Mouse (Mus musculus) spleen, postnatal 4 days (tissue): Measurements from ENCODE around the gene Grap2.

Source experiments
- DNase-seq, 2 experiments: peaks; one replicate each; pipeline ENCODE4 v3.0.0; 2022; ENCODE audit warnings: low spot score in 2 of 2

Gene Grap2

DNA sequence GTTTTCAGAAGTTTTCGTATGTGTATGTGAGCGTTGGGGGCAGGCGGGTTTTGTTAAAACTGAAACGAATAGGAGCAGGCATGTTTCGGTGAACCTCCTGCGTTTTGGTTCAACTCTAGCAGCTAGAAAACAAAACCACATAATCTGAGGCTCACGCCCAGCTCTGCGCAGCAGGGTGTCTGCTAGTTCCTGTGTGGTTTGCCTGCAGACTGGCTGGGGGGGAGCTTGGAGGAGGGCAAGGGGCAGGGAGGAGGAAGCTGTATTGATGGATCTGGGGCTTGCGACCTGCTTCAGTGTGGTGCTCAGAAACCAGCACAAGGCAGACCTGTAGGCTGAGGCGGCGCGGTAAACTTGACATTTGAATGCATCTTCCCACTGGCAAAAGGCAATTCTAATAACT, at the start of gene Grap2:
Grap2 (plus strand) TSS at position 304 of the 400 bp plus-strand sequence.
- DNase-seq: peak; percentile 55 to 76

DNA sequence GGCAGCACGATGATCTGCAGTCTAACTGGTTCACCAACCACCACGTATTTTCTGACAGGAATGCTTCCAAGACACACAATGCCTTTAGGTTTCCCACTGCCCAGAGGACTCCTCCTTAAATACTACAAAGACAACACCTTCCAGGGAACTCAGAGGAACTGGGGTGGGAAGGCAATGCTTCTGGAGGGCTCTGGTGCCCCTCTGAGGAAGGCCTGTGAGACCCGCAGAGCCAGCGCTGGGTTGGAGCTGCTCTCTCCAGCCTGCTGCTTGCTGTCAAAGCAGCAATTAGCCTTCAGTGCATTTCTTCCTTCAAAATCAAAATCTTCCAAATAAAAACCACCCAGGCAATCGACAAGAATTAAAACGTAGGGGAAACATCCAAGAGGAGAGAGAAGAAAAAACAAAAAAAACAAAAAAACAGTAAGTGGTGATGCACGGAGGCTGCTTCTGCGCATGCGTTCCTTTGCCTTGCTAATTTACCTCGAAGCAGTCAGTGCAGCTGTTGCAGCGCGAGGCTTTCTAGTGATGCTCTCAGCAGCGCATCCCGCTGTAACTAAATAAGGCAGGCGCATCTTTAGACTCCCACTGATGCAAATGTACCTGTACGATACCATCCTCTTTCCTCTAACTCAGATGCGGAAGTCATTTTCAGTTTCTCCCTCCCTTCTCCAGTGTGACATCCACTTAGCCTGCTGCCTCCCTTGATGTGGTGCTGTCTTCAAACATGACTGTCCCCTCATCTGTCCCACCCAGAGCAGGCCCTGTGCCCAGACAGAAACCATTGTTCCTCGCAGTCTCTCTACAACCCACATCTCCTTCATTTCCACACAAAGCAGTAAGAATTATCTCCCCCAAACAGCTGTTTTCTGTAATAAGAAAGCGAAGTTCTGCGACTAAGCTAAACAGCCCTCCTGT, 42.2 kb upstream of the Grap2 start:
- DNase-seq: no peak

DNA sequence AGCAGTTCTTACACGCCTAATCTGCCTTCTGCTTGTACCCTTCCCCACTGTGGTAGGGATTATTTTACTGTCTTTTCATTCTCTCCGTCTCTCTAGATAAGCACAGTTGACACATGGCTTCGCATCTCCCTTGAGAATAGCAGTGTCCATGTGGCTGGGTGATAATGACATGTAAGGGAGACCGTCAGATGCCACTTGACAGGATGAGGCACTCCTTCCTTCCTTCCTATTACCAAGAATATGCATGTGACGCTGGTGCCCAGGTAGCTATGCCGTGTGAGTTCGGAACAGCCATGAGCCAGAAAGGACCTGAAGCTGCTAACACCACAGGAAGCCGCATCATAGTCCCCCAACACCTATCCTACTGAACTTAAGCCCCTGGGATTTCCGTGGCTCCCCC, 41.4 kb upstream of the Grap2 start:
- no peak for DNase-seq

DNA sequence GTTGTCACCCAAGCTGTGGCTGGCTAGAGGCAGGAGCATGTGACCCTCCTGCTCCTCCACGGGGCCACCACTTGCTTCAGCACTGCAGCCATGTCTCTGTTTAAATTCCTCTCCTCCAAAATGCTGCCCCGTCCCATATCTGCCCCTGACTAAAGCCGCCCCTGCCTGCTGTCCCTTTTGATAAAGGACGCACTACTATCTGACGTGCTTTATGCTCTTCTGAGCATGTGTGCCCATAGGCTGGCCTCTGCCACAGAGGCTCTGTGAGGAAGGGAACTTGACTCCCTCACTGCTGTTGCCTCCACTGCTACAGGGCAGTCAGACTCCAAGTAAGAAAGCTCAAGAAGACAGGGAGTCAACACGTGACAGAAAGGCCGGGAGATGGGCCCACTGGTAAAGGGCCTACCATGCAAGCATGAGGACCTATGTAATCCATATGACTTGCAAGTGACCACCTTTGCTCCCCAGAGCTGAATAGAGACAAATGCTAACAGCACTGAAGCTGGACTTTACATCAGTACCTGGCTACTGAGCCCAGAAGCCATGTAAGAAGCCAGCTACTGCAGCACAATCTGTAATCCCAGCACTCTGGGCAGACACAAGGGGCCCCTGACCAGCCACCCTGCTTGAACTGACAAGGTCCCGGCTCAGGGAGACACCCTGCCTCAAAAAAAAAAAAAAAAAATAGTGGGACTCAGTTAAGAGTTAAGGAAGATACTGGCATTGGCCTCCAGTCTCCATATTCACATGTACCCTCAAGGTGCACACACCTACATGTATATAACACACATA, 39.9 kb upstream of the Grap2 start:
- DNase-seq: peak in 1 of 2 experiments; percentile 25

DNA sequence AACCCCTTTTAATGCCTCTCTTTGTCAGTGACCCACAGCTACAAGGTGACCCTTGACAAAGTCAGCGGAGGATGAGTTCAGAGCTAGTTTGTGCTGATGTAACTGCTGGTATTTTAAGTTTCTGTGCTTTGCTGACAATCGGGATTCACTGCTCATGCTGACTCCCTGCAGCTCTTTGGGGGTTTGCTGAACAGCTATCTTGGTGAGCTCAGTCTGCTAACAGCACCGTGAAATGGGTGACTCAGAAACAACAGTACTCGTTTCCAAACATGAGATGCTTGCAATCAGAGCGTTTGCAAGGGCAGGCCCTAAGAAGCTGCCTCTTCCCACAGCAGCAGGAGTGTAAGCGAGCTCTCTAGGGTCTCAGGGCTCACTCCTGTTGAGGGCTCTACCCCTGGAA, 39.1 kb upstream of the Grap2 start:
- no peak for DNase-seq

DNA sequence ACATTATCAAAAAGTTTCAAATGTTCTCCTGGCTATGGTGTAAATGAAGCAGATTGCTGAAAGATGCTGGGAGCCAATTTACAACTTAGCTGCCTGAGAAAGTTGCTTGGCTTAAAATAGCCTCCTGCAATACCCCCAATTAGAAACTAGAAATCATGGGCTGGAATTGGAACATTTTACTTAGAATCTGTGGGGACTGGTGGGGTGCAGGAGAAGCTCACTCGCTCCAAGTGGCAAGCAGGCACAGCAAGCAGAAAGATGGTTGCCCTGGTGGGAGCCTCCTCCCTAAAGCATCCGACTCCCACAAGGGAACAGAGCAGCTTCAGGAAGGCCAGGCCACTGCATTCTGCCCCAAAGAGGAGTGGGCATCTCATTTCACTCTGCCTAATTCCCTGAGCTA, 36.3 kb upstream of the Grap2 start:
- no peak for DNase-seq

DNA sequence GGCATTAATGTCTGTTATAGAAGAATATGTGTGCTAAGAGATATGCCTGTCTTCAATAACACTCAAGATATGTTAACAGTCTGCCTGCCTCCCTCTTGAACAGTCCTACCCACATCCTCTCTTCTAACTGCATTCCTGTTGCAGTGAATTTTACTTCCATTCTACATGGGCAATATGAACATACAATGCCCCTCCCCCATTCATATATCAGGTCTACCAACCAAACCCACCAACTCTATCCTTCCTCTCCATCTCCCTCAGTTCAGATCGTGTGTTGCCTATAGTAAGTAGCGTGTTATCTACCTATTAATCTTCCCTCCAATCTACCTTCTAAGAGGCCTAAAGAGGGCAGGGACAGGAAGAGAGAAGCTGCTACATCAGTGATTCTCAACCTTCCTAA, 34.3 kb upstream of the Grap2 start:
- DNase-seq: no peak

DNA sequence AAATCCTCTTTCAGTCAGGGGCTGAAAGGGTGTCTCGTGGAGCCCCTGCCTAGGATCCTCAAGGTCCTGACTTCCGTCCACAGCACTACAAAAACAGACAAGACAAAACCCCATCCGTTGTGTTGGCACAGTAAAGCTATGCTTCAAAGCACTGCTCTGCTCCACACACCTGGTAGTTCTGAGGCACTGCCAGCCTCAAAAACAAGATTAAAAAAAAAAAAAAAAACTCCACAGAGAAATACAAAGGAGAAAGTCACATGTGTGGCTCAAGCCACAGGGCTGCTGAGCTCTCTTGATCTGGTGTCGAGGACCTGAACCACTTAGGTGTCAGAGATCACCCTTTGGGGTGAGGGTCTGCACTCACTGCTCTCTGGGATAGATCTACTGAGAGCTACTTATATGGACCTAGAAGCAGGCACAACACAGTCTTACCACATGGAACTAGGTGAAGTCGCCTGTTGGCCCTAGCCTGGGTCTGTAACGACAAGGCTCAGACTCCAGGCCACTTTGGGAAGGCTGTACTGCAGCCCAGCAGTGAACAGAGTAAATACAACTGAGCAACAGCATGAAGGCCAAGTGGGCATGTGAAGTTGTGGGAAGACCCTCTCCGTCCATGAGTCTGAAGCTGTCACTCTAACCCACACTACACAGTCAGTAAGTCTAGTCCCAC, 33.6 kb upstream of the Grap2 start:
- DNase-seq: no peak

DNA sequence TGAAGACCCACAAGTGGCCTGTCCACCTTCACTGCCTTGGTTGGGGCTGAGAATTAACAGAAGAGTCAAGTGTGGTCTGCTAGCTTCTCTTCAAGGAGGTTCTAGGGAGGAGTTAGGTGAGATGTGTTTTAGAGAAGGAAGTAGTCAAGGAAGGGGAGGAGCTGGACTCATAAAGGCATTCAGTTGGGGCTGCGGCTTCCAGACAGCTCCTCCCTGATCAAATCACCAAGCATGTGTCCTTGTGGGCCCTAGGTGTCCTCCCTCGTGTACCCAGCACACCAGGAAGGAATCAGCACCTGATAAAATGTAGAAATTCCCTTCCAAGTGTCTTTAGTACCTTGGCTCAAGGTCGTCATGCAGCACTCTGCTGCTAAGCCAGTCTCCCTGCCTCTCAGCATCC, 28.3 kb upstream of the Grap2 start:
- no peak for DNase-seq

DNA sequence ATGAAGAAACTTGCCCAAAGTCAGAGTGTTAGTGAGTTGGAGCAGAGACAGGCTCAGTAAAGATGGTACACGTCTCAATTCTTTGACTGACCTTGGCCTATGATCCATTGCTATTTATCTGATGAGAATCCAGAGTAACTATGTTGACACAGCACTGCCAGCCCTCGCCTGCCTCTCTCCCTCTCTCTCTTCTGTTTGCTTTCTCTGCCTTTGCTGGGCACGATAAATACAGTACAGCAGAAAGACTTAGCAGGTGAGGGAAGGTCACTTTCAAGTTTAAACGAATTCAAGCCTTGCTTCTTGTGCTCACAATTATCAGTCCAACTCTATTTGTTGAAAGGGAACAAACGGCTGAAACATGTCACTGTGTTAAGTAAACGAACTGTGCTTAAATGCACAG, 27.0 kb upstream of the Grap2 start:
- DNase-seq: no peak

DNA sequence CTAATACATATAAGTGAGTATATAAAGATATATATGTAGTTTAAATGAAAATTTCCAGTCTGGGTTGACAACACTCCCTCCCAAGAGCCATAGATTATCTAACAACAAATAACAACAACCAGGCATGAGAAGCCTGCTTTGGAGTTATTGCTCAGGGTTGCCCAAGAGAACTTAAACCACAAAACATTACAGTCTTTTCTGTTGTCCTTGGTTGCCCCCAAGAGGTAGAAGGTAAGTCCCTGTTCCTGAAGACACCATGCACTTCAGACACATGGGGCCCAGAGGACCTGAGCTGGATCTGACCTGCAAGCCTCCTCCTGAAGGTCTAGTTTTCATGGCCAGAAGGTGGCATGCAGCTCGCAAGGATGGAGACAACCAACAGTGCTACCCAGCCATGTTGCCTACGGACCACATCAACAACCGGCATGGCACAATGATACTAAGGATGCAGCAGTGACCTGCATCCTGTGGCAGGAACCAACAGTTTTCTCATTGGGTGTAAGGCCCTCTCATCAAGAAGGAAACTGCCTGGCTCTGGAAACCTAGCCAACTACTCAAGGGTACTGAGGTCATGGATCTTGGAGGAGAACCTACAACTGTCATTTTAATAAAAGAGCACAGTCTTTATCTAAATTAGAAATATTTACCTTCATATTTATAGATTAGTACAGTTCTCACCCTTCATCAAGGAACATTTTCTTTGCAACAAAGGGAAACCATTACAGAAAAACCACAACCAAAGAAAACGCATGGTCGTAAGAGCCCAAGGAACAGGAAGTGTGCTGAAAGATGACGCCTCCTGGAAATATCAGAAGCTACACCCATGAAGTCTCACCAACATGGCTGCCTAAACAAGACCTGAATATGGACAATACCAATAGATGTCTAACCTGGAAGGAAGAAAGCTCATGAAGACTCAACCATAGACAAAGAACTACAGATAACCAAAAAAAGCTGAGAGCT, 17.3 kb upstream of the Grap2 start:
- DNase-seq: no peak

DNA sequence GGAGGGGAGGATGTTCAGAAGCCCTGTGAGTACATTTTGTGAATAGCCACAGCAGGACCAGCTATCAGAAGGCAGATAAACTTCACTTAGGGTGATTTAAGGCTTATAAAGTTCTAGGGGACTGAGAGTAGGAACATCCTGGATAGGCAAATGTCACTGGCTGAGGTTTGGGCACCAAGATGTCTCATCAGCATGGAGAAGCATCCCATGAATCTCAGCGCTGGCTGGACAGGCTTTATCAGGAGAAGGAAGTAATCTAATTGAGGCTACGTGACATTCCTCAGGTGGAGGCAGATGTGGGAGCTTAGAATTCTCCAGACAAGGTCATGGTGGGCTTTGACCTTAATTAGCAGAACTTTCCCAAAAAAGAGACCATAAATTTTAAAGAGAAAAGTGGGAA, 16.4 kb upstream of the Grap2 start:
- DNase-seq: no peak

DNA sequence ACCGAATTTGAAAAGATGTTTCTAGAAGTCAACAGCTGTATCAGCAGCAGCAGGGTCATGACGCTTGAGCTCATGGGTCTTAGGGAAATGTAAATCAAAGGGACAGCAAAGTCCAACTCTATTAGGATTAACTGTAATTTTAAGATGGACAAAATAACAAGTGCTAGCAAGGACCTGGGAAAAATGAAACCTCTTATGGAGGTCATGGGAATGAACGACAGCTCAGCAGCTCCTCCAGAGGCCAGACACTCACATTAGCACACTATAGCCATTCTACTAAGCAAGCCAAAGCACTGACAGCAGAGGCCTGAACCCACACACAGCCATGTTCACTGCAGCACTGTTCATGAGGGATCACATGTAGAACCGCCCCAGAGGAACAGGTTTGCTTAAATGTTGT, 14.6 kb upstream of the Grap2 start:
- no peak for DNase-seq

DNA sequence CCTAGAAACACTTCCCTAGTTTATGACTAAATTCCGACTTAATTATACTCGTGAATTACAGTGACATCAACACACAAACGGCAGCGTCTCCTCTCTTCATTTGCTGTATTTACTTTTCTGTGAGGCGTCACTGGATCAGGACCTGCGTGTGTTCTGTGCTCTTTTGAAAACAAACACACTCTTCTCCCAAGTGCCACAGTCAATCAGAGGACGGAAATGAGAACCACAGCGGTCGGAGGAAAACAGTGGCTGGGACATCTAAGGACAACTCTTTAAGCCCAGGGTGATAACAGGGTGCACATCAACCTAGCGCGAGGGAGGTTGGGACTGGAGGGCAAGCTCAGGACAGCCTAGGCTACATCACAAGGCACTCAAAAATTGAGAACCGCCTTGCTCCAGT, 12.9 kb upstream of the Grap2 start:
- DNase-seq: no peak

DNA sequence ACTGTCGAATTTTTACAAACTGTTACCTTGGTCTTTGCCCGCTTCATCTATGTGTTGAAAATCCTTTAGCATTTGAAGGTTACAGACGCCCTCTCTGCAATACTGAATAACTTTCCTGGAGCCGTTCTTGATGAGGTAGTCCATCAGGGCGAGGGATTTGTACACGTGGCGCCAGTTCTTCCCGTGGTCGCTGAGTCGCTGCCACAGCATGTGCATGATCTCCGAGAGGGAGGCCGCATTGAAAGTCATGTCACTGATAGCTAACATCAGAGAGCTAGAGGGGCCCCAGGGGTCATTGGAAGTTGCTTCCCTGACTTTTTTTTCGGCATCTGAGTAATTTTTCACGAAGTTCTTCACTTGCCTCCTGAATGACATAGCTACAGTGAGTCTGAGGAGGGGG, 12.4 kb upstream of the Grap2 start:
- DNase-seq: no peak

DNA sequence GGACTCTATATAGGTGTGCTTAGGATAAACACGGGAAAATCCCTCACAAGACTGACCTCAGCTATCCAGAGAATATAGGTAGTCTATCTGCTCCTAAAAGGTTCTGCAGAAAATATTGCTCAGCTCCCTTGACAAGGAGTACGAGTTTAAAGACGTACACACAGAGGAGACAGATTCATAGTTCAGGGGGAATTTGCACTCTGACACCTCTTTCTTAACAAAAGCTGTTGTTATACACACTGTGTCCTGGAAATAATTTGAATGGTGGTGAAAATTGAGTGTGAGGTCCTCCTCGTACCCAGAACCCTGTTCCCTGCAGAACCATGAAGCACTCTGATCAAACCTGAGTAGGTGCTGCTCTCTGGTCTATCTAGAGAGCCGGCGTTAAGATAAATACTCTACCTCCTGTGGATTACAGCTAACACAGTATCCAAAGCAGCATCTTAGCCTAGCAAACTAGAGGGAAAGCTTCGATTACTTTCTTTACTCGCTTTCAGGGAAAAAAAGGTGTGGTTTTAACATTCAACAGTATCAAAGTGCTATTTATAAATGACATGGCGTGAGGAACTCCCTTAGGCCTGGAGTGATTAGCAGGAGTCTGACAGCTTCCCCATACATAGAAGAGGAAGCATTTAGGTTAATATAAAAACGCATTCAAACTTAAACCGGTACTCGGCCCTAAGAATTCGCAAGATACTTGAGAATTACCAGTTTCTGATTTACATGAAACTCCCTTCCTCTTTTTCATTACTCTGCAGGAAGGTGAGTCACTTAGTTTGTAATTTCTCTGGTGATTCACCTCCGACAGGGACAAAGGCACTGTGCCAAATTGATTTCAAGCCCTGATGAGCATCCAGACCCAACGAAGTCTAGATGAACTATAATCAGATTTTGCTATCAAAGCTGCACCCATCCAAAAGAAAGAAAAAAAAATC, 11.5 kb upstream of the Grap2 start:
- DNase-seq: no peak

DNA sequence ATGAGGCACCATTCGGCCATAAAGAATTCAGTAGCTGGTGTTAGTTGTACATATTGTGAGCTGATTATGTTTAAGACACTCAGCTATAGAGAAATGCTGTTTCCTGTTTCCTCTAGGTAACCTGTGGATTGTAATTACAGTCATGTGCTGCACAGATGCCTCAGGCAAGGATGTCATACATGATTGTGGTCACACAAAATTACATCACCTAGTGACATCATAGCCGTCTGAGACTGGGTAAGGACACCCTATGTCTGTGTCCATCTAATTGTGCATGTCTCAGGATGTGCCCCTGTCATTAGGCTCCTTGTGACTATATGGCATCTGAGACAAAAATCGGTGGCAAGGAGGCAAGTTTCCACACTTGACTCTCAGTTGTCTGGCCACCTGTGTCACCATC, 9.9 kb upstream of the Grap2 start:
- no peak for DNase-seq

DNA sequence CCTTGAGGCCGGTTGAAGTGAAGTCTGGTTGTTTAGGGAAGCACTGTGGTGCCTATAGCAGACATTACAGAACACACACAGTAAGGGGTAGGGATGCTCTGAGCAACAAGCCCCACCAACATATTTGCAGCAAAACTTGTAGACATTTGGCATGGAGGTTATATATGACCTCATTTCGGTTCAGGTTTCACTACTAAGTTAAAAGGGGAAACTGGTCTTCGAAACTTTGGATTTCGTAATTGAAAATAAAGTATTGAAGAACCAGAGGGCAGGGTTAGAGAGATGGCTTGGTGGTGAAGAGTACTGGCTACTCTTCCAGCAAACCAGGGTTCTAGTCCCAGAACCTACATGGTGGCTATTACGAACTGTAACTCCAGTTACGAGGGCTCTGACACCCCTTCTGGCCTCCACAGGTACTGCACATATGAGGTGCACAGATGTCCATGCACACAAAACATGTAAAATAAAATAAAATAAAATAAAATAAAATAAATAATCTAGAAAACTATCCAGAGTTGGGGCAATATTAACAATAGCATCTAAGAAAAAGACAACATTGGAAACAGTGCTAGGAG, 8.7 kb upstream of the Grap2 start:
- DNase-seq: no peak

DNA sequence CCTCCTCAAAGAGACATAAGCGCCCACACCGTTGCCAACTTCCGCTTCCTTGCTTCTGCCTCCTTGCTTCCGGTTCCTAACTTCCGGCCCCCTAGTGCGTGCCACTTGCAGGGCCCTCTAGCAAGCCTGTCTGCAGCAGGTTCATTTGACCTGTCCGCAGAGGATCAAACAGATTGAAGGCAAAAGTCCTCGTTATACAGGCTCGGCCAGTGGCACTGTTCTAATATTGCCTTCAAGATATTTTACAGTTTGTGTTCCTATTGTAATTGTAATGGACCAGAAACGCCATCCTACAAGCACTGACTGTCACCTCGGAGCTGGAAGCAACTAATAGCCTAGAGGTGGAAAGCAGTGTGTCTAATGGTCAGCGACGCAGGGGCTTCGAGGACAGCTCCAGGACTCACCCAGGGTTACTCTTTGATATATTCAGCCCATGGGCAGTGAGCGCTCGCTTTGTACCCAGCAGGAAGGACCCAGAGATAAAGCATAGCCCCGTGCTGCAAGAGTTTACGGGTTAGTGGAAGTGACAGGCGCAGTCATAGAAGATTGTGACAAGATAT, 7.2 kb upstream of the Grap2 start, which contains the start of gene Enthd1:
Enthd1 (minus strand) TSS at position 51 of the 560 bp plus-strand sequence.
- no peak for DNase-seq
